Mouse (Mus musculus) layer of hippocampus, postnatal 10 days (tissue): ENCODE measurements at regions not wholly inside any gene's neighbourhood (a gene's known extent, or its start where the extent isn't known, plus 50 kb on each side); places are given as distances from the start of the nearest gene placed in this dataset.
A peak's percentile ranks its signal among the peaks of the same experiment; 100 is the strongest.
"Not testable (repeated sequence)": the region's sequence is repeated elsewhere in the genome, so short reads cannot be mapped to it uniquely, and the experiment has no call there.

Source experiments
- DNase-seq, 2 experiments: peaks; one replicate each; pipeline ENCODE4 v3.0.0; 2021; ENCODE audit warnings: low spot score in 2 of 2

DNA sequence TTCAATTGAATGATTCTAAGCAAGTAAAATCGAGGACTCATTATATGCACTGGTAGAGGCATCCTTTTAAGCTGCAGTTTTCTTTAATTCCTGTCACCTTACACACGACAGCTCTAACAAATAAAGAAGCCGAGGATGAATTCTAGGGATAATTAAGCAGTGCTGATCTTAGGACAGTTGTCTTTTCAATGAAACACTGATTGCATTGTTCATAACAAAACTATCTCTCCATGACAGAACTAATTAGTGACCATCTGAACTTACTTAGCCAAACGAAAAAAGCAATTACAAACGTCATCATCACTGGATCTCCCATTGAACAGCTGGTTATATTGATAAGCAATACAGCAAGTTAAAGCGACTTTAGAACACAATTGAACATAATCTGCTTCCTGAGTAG, 1579.7 kb upstream of the G6pd2 start:
- no peak for DNase-seq

GRCm38 (mm10) chr5:60231232-60231891, 1577.3 kb upstream of the G6pd2 start:
- DNase-seq = not testable (repeated sequence)

DNA sequence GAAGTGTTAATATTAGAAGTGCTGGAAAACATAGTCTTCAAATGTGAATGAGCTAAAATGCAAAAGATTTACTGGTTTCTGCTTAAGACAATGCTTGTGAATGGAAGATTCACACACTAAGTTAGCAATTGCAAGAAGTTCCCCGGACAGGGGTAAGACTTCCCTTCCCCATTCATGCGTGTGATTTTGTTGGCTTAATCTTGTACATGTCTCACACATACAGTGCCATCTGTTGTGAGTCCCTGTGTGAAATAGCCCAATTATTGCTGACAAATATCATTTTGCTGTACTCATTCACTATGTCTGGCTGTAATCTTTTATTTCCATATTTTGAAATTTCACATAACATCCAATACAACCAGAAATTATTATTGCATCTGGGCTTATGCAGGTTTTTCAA, 1564.4 kb upstream of the G6pd2 start:
- no peak for DNase-seq

GRCm38 (mm10) chr5:60276696-60277095, 1531.9 kb upstream of the G6pd2 start:
- peak in 1 of 2 experiments; percentile 23 for DNase-seq
